Mouse (Mus musculus) liver, adult 2 months (tissue): ENCODE measurements around the gene Gnaq. TPM values are rescaled to one million over a fixed set of nuclear protein-coding genes. Genes with fewer than 3 reads are reported as not detected.
A peak's percentile ranks its signal among the peaks of the same experiment; 100 is the strongest.

Source experiments
- DNase-seq: peaks from one replicate; pipeline ENCODE4 v3.0.0-alpha.2; 2011; ENCODE audit warnings: low read depth, low spot score; ENCODE audit errors: extremely low read depth
- H3K27ac ChIP-seq: fragments of 200-500 bp; replicated peaks from 2 replicates; pipeline ENCODE4 v1.5.1; 2012; ENCODE audit warnings: low read depth, mild to moderate bottlenecking, control low read depth, inconsistent platforms, low read length; ENCODE audit not compliant: insufficient read depth
- H3K27me3 ChIP-seq: fragments of 200-500 bp; 2 replicates; pipeline ENCODE4 v1.6.1; 2012; ENCODE audit warnings: mild to moderate bottlenecking, moderate library complexity, low read length, inconsistent platforms; ENCODE audit not compliant: control insufficient read depth, insufficient read depth
- H3K36me3 ChIP-seq: fragments of 200-500 bp; 2 replicates; pipeline ENCODE4 v1.6.1; 2012; ENCODE audit warnings: low read length, inconsistent platforms; ENCODE audit not compliant: control insufficient read depth, insufficient read depth
- H3K4me1 ChIP-seq: fragments of 200-500 bp; 2 replicates; pipeline ENCODE4 v1.6.1; 2011; ENCODE audit warnings: low read length; ENCODE audit not compliant: control insufficient read depth, insufficient read depth
- H3K4me3 ChIP-seq: fragments of 200-500 bp; 2 replicates; pipeline ENCODE4 v1.5.1; 2011; ENCODE audit warnings: low read depth, mild to moderate bottlenecking, control low read depth, low read length, moderate library complexity; ENCODE audit not compliant: insufficient read depth
- H3K79me2 ChIP-seq: fragments of 200-500 bp; 2 replicates; pipeline ENCODE4 v1.6.1; 2012; ENCODE audit warnings: inconsistent platforms, mild to moderate bottlenecking, low read length, moderate library complexity; ENCODE audit not compliant: control insufficient read depth, insufficient read depth
- H3K9ac ChIP-seq: fragments of 200-500 bp; 2 replicates; pipeline ENCODE4 v1.6.1; 2012; ENCODE audit warnings: low read depth, mild to moderate bottlenecking, control low read depth, inconsistent platforms, low read length
- CTCF ChIP-seq: fragments of 200-500 bp; IDR thresholded peaks from 2 replicates; pipeline ENCODE4 v1.5.1; 2011; ENCODE audit warnings: low read depth, low read length, control low read depth
- POLR2A ChIP-seq: fragments of 200-500 bp; IDR thresholded peaks from 2 replicates; pipeline ENCODE4 v1.6.1; 2011; ENCODE audit warnings: low read length, control low read depth; ENCODE audit not compliant: insufficient read depth; ENCODE audit errors: extremely low read depth
- WGBS: fragments of 180-500 bp; shearing (Covaris S2); methylation state at CpG from one replicate; pipeline ENCODE4 v1.1.7; 2018; 5-methylcytosine and 5-hydroxymethylcytosine counted together
- polyA plus RNA-seq: library from polyadenylated mRNA; depleted of rRNA; stranded (reverse); fragments of >200 nt; gene quantifications from 2 replicates; pipeline ENCODE4 v1.2.3, GENCODE M21; 2012
- total RNA-seq: library from RNA; depleted of rRNA; stranded (reverse); fragments of >200 nt; gene quantifications from 2 replicates; pipeline ENCODE4 v1.2.3, GENCODE M21; 2014

Gene Gnaq
- total and polyA plus RNA-seq, 2 experiments: 5.2 to 10.2 TPM

DNA sequence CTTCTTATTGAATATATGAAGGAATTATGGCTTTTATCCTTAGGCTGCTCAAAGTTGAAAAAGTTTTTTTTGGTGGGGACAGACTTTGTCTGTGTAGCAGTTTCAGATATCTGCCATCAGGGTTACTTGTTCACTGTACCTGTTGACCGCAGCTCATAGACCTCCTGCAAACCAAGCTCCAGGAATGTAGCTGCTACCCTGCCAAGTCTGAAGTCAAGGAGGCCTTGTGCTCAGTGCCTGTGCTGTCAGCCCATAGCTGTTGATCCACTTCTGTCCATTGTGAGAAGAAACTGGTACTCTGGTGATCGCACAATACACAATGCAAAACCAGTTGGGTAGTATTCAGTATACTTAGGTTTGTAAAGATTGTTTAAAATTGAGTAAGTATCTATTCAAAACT lies 68.7 kb downstream of the Gnaq start:
- DNase-seq: no peak
- 97% methylated on average over 2 of the region's 2 CpGs for WGBS
- Histone ChIP-seq H3K4me1 (peaks cover 4% of the 10 kb centered on the region; the same call in 1 of the 2 replicates), H3K27ac (no peak overlapping the region), H3K9ac (no peak overlapping the region), H3K4me3 (no peak overlapping the region), H3K27me3 (no peaks in the 10 kb centered on the region), H3K79me2 (peaks cover 21% of the 10 kb centered on the region; the same call in 1 of the 2 replicates), H3K36me3 (no peaks in the 10 kb centered on the region)
- TF ChIP-seq POLR2A (no peak), CTCF (no peak)

GRCm38 (mm10) chr19:16204776-16205680 lies 72.4 kb downstream of the Gnaq start:
- TF ChIP-seq CTCF: no peak
- no peak for TF ChIP-seq POLR2A
- WGBS: 88% methylated on average over 7 of the region's 7 CpGs
- DNase-seq: no peak
- peaks cover under 1% of the 10 kb centered on the region; the same call in 1 of the 2 replicates for H3K4me1 ChIP-seq
- no peaks in the 10 kb centered on the region for H3K36me3 ChIP-seq
- H3K4me3 ChIP-seq: no peak overlapping the region
- H3K79me2 ChIP-seq: peaks cover 30% of the 10 kb centered on the region
- no peak overlapping the region for H3K9ac ChIP-seq
- H3K27ac ChIP-seq: no peak overlapping the region
- H3K27me3 ChIP-seq: no peaks in the 10 kb centered on the region

GRCm38 (mm10) chr19:16209616-16210015 lies 77.0 kb downstream of the Gnaq start:
- H3K9ac ChIP-seq: no peak overlapping the region
- H3K27me3 ChIP-seq: no peaks in the 10 kb centered on the region
- TF ChIP-seq CTCF (no peak), POLR2A (no peak)
- H3K4me3 ChIP-seq: no peak overlapping the region
- H3K4me1 ChIP-seq: no peaks in the 10 kb centered on the region; the same call in 1 of the 2 replicates
- no peak for DNase-seq
- no peaks in the 10 kb centered on the region for H3K36me3 ChIP-seq
- H3K79me2 ChIP-seq: peaks cover 30% of the 10 kb centered on the region
- H3K27ac ChIP-seq: no peak overlapping the region
- WGBS: 80% methylated on average over 2 of the region's 2 CpGs

- peak; percentile 33 for DNase-seq
- Histone ChIP-seq H3K36me3 (peaks cover under 1% of the 10 kb centered on the region; the same call in 1 of the 2 replicates), H3K9ac (no peak overlapping the region), H3K27ac (no peak overlapping the region), H3K4me1 (peaks cover 2% of the 10 kb centered on the region; the same call in 1 of the 2 replicates), H3K27me3 (no peaks in the 10 kb centered on the region), H3K4me3 (no peak overlapping the region), H3K79me2 (peaks cover 19% of the 10 kb centered on the region; the same call in 1 of the 2 replicates)
- 32% methylated on average over 6 of the region's 6 CpGs for WGBS
- TF ChIP-seq CTCF (no peak), POLR2A (no peak)
Measured at GRCm38 (mm10) chr19:16214946-16215345, 82.3 kb downstream of the Gnaq start.

DNA sequence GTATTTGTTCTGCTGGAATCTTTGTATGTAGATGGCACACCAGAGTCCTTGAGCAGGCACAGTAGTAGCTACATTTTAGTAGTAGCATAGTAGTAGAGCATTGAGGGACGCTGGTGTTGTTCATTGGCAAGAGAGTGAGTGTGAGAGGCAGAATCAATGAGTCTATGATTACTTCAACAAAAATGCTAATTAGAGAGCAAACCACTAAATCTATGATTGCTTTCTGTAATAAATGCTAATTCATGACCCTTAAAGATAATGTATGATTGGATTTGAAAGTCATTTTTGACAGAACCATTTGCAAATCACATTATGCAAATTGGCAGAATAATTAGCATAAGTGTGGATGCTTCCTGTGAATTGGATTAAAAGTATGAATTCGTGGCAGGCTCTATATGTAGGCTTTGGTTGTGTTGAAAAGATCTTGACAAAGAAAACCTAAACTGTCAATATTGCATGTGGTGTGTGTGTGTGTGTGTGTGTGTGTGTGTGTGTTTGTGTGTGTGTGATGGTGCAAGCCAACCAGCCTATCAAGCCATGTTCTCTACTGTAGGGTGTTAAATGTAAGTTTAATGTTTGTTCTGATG lies 82.9 kb downstream of the Gnaq start:
- Histone ChIP-seq H3K79me2 (peaks cover 14% of the 10 kb centered on the region; the same call in 1 of the 2 replicates), H3K4me3 (no peak overlapping the region), H3K9ac (no peak overlapping the region), H3K4me1 (peaks cover 2% of the 10 kb centered on the region; the same call in 1 of the 2 replicates), H3K27me3 (no peaks in the 10 kb centered on the region), H3K36me3 (peaks cover 3% of the 10 kb centered on the region; the same call in 1 of the 2 replicates), H3K27ac (no peak overlapping the region)
- WGBS: 91% methylated on average over 2 of the region's 2 CpGs
- no peak for DNase-seq
- TF ChIP-seq CTCF (no peak), POLR2A (no peak)
